Mouse (Mus musculus) midbrain, embryonic 10.5 days (tissue): Measurements from ENCODE around the gene Tnip1. TPM values are rescaled to one million over a fixed set of nuclear protein-coding genes. Genes with fewer than 3 reads are reported as not detected.
A peak's percentile ranks its signal among the peaks of the same experiment; 100 is the strongest.
"Not testable (repeated sequence)": the region's sequence is repeated elsewhere in the genome, so short reads cannot be mapped to it uniquely, and the experiment has no call there.

Experiments used
- DNase-seq: peaks from one replicate; pipeline ENCODE4 v3.0.0-alpha.2; 2017; ENCODE audit warnings: low spot score
- H3K27ac ChIP-seq: fragments of 300-500 bp; sonication (generic); replicated peaks from 2 replicates; pipeline ENCODE4 v1.5.1; 2016; ENCODE audit warnings: mild to moderate bottlenecking
- H3K27me3 ChIP-seq: fragments of 300-500 bp; sonication (generic); 2 replicates; pipeline ENCODE4 v1.6.1; 2016; ENCODE audit warnings: low read depth, mild to moderate bottlenecking; ENCODE audit not compliant: poor library complexity, severe bottlenecking
- H3K36me3 ChIP-seq: fragments of 300-500 bp; sonication (generic); 2 replicates; pipeline ENCODE4 v1.6.1; 2016; ENCODE audit warnings: mild to moderate bottlenecking, moderate library complexity
- H3K4me1 ChIP-seq: fragments of 300-500 bp; sonication (generic); 2 replicates; pipeline ENCODE4 v1.6.1; 2016
- H3K4me3 ChIP-seq: fragments of 300-500 bp; sonication (generic); 2 replicates; pipeline ENCODE4 v1.5.1; 2016; ENCODE audit warnings: mild to moderate bottlenecking, moderate library complexity
- H3K9me3 ChIP-seq: fragments of 300-500 bp; sonication (generic); replicated peaks from 2 replicates; pipeline ENCODE4 v1.6.1; 2016; ENCODE audit warnings: mild to moderate bottlenecking
- WGBS: fragments of 180-500 bp; shearing (Covaris S2); methylation state at CpG from one replicate; pipeline ENCODE4 v1.1.7; 2016; 5-methylcytosine and 5-hydroxymethylcytosine counted together
- polyA plus RNA-seq: library from polyadenylated mRNA; unstranded; fragments of >200 nt; fragmentation: Nextera tagmentation; extraction: Ambion mirVana; gene quantifications from 2 replicates; pipeline ENCODE4 v1.2.1, GENCODE M21; 2016

The Tnip1 gene
- polyA plus RNA-seq, 1 experiment from 2014 or later, result 9.5 TPM

GRCm38 (mm10) chr11:54965234-54965633 lies 2.5 kb upstream of the Tnip1 start:
- Histone ChIP-seq H3K9me3 (no peaks in the 10 kb centered on the region), H3K27ac (no peak overlapping the region), H3K4me1 (peaks cover 8% of the 10 kb centered on the region; the same call in 1 of the 2 replicates), H3K27me3 (no peaks in the 10 kb centered on the region), H3K36me3 (no peaks in the 10 kb centered on the region), H3K4me3 (no peak overlapping the region)
- DNase-seq, result no peak
- 92% methylated on average over 6 of the region's 6 CpGs for WGBS

DNA sequence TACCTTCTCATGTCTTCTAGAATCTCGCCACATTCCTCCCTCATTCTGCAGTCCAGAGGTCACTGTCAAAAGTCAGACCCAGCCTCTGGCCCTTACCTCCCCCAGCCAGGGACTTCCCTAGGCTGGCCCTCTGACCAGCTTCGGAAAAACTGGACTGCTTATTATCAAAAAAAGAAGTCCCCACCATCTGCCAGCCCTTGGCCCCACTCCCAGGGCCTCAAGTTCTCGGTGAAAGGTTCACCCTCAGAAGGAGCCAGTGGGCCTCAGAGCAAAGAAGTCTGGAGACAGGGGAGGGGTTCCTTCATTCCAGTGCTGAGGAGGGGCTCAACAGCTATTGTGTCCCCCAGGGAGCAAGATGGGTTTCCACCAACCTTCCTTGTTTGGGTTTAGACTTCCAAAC lies 796 bp downstream of the Tnip1 start:
- WGBS, result 75% methylated on average over 3 of the region's 3 CpGs
- no peak for DNase-seq
- Histone ChIP-seq H3K27me3 (no peaks in the 10 kb centered on the region), H3K4me3 (no peak overlapping the region), H3K4me1 (peaks cover 8% of the 10 kb centered on the region; the same call in 1 of the 2 replicates), H3K36me3 (no peaks in the 10 kb centered on the region), H3K27ac (no peak overlapping the region), H3K9me3 (no peaks in the 10 kb centered on the region)

GRCm38 (mm10) chr11:54961164-54961850 lies 1.4 kb downstream of the Tnip1 start:
- 82% methylated on average over 6 of the region's 6 CpGs for WGBS
- Histone ChIP-seq H3K9me3 (no peaks in the 10 kb centered on the region), H3K27ac (no peak overlapping the region), H3K4me3 (no peak overlapping the region), H3K36me3 (no peaks in the 10 kb centered on the region), H3K4me1 (peaks cover 8% of the 10 kb centered on the region; the same call in 1 of the 2 replicates), H3K27me3 (no peaks in the 10 kb centered on the region)
- no peak for DNase-seq

GRCm38 (mm10) chr11:54960251-54960650 lies 2.5 kb downstream of the Tnip1 start:
- no peaks in the 10 kb centered on the region for H3K9me3 ChIP-seq
- peaks cover 12% of the 10 kb centered on the region for H3K4me1 ChIP-seq
- 88% methylated on average over 6 of the region's 6 CpGs for WGBS
- H3K4me3 ChIP-seq, result no peak overlapping the region
- H3K27me3 ChIP-seq, result no peaks in the 10 kb centered on the region
- H3K27ac ChIP-seq, result no peak overlapping the region
- H3K36me3 ChIP-seq, result no peaks in the 10 kb centered on the region
- no peak for DNase-seq

- Histone ChIP-seq H3K9me3 (no peaks in the 10 kb centered on the region), H3K27me3 (no peaks in the 10 kb centered on the region), H3K36me3 (no peaks in the 10 kb centered on the region), H3K27ac (no peak overlapping the region), H3K4me1 (peaks cover 27% of the 10 kb centered on the region), H3K4me3 (no peak overlapping the region)
- 58% methylated on average over 3 of the region's 3 CpGs for WGBS
- DNase-seq, result no peak
These were observed 4.1 kb downstream of the Tnip1 start for GRCm38 (mm10) chr11:54958571-54959073.

GRCm38 (mm10) chr11:54957708-54958107 lies 5.0 kb downstream of the Tnip1 start:
- 94% methylated on average over 3 of the region's 3 CpGs for WGBS

GRCm38 (mm10) chr11:54956912-54957311 lies 5.8 kb downstream of the Tnip1 start:
- H3K9me3 ChIP-seq, result no peaks in the 10 kb centered on the region
- no peak for DNase-seq
- peaks cover 22% of the 10 kb centered on the region for H3K4me1 ChIP-seq
- no peak overlapping the region for H3K27ac ChIP-seq
- 63% methylated on average over 7 of the region's 7 CpGs for WGBS
- H3K4me3 ChIP-seq, result no peak overlapping the region
- no peaks in the 10 kb centered on the region for H3K36me3 ChIP-seq
- no peaks in the 10 kb centered on the region for H3K27me3 ChIP-seq

More at GRCm38 (mm10) chr11:54957708-54958107, 5.0 kb downstream of the Tnip1 start:
- H3K27ac ChIP-seq, H3K9me3 ChIP-seq, H3K36me3 ChIP-seq, DNase-seq, H3K4me3 ChIP-seq, H3K27me3 ChIP-seq: not testable (repeated sequence)
- peaks cover 26% of the 10 kb centered on the region for H3K4me1 ChIP-seq

- under 1% methylated on average over 59 of the region's 59 CpGs for WGBS
These were observed 6.8 kb downstream of the Tnip1 start for GRCm38 (mm10) chr11:54955735-54956480.

GRCm38 (mm10) chr11:54955400-54955734 lies 7.3 kb downstream of the Tnip1 start:
- H3K27ac ChIP-seq, result peak overlapping the region; percentile 93

More at GRCm38 (mm10) chr11:54955735-54956480, 6.8 kb downstream of the Tnip1 start:
- no peaks in the 10 kb centered on the region for H3K9me3 ChIP-seq
- peak overlapping the region; percentile 95 for H3K4me3 ChIP-seq
- DNase-seq, result peak; percentile 97
- H3K36me3 ChIP-seq, result no peaks in the 10 kb centered on the region
- peaks cover 22% of the 10 kb centered on the region for H3K4me1 ChIP-seq
- peak overlapping the region; percentile 93 for H3K27ac ChIP-seq
- H3K27me3 ChIP-seq, result no peaks in the 10 kb centered on the region

GRCm38 (mm10) chr11:54954716-54955115 lies 8.0 kb downstream of the Tnip1 start:
- Histone ChIP-seq H3K36me3 (no peaks in the 10 kb centered on the region), H3K9me3 (no peaks in the 10 kb centered on the region), H3K4me3 (no peak overlapping the region), H3K4me1 (peaks cover 22% of the 10 kb centered on the region), H3K27ac (no peak overlapping the region), H3K27me3 (no peaks in the 10 kb centered on the region)
- WGBS, result 89% methylated on average over 8 of the region's 8 CpGs
- DNase-seq, result no peak

More at GRCm38 (mm10) chr11:54955400-54955734, 7.3 kb downstream of the Tnip1 start:
- H3K27me3 ChIP-seq, H3K9me3 ChIP-seq, DNase-seq, H3K36me3 ChIP-seq: not testable (repeated sequence)
- H3K4me1 ChIP-seq, result peaks cover 22% of the 10 kb centered on the region
- H3K4me3 ChIP-seq, result peak overlapping the region; percentile 95
- 50% methylated on average over 10 of the region's 10 CpGs for WGBS

DNA sequence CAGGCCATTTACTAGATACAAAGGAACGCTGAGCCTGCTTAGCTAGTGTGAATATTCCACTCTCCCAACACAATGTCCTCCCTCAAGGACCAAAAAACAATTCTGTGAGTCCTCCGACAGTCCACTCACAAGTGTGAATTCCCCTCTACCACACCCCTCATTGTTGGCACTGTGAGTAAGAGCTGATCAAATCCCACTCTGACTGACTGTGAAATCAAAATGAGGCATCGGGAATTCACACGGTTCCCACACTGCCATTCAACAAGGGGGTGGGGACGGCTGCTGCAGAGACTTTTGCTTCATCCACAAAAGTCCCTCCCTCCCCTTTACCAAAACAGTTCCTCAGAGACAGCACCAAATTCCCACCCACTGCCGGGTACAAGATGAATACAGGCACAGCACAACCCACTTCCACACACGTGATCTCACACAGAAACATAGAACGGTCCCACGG lies 8.7 kb downstream of the Tnip1 start:
- peak overlapping the region; percentile 46 for H3K27ac ChIP-seq
- peak overlapping the region; percentile 7; the same call in 1 of the 2 replicates for H3K4me3 ChIP-seq
- WGBS, result 39% methylated on average over 9 of the region's 9 CpGs
- no peaks in the 10 kb centered on the region for H3K27me3 ChIP-seq
- H3K9me3 ChIP-seq, result no peaks in the 10 kb centered on the region
- peaks cover 22% of the 10 kb centered on the region for H3K4me1 ChIP-seq
- no peaks in the 10 kb centered on the region for H3K36me3 ChIP-seq
- DNase-seq, result no peak

- H3K27ac ChIP-seq, result no peak overlapping the region
- H3K9me3 ChIP-seq, result no peaks in the 10 kb centered on the region
- no peak overlapping the region for H3K4me3 ChIP-seq
- no peaks in the 10 kb centered on the region for H3K36me3 ChIP-seq
- no peak for DNase-seq
- peaks cover 22% of the 10 kb centered on the region for H3K4me1 ChIP-seq
- H3K27me3 ChIP-seq, result no peaks in the 10 kb centered on the region
- 84% methylated on average over 6 of the region's 6 CpGs for WGBS
These were observed 10.1 kb downstream of the Tnip1 start for GRCm38 (mm10) chr11:54952651-54953050.

DNA sequence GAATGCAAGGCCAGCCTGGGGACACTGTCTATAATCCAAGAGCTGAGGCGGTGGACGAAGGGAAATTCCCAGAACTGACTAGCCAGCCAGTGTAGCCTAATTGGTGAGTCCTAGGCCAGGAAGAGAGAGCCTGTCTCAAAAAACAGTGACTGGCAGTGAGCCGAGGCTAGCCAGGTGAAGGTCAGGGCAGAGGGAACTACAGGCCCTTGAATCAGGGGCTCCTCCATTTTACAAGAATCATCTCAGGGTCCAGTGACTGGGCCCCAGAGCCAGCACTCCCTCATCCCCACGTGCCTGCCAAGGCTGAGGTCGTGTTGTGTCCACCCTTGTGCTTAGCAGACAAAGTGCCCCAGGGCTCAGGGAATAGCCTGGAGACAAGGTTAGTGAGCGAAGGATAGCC lies 12.0 kb downstream of the Tnip1 start:
- DNase-seq, result no peak
- no peaks in the 10 kb centered on the region for H3K27me3 ChIP-seq
- WGBS, result 84% methylated on average over 6 of the region's 6 CpGs
- H3K4me1 ChIP-seq, result peaks cover 19% of the 10 kb centered on the region
- H3K36me3 ChIP-seq, result no peaks in the 10 kb centered on the region
- H3K4me3 ChIP-seq, result no peak overlapping the region
- no peaks in the 10 kb centered on the region for H3K9me3 ChIP-seq
- H3K27ac ChIP-seq, result no peak overlapping the region
